Mouse (Mus musculus): ENCODE results near the gene Pam.

DNA sequence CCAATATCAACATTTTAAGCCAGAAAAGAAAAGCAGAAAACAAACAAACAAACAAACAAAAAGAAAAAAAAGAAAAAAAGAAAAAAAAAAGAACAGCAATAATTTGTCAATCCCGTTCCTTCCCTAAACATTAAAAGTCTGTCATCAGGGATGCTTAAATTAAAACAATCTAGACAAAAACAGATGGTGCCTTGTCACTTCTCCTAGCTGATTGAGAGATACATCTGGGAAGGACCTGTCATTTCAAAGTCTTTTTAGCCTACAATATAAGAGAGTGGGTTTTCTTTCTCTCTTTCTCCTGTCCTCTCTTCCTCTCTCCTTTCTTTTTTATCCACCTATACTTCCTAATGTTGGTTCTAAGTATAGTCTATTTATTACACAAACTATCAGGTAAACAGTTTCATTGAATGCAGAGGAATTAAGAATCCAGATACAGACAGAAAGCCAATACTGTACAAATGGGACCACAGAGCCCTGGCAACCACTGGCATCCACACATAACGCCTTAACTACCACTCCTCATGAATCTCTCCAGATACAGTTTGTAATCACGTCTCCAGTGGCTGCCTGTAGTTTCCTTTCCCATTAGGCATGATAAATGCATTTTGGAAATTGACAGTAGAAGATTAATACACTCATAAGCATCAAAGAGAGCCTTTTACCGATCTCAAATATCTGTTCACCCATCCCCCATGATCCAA lies 151.4 kb downstream of the Pam start:
- TF ChIP-seq GATA1 (IDR thresholded peaks at IDR 0.05; ENCODE audit: borderline replicate concordance, low read length) (no peak), FLI1 (IDR thresholded peaks at IDR 0.05; ENCODE audit: low read length) (no peak)

All from megakaryocyte, embryonic 14.5 days (primary cell).